Mouse (Mus musculus) C2C12 (cell line): ENCODE results near the gene Dennd2d.

Source experiments
- CEBPB ChIP-seq: IDR thresholded peaks from one replicate; pipeline ENCODE4 v1.6.1; 2011; ENCODE audit warnings: low read depth, mild to moderate bottlenecking, control low read depth, moderate library complexity
- CTCF ChIP-seq: IDR thresholded peaks from one replicate; pipeline ENCODE4 v1.5.1; 2011; ENCODE audit not compliant: control insufficient read depth, insufficient read depth, insufficient read length
- MAX ChIP-seq: IDR thresholded peaks from one replicate; pipeline ENCODE4 v1.6.1; 2011; ENCODE audit warnings: mild to moderate bottlenecking, control low read depth
- MYOD1 ChIP-seq: IDR thresholded peaks from one replicate; pipeline ENCODE4 v1.6.1; 2011; ENCODE audit warnings: low read depth; ENCODE audit not compliant: control insufficient read depth, insufficient read length
- MYOG ChIP-seq: IDR thresholded peaks from one replicate; pipeline ENCODE4 v1.6.1; 2011; ENCODE audit not compliant: control insufficient read depth, insufficient read length; ENCODE audit errors: extremely low read depth
- USF1 ChIP-seq: IDR thresholded peaks from one replicate; pipeline ENCODE4 v1.6.1; 2011; ENCODE audit warnings: low read depth, mild to moderate bottlenecking, control low read depth, moderate library complexity

- TF ChIP-seq CTCF = no peak
- no peak for TF ChIP-seq MAX
- no peak for TF ChIP-seq USF1
- no peak for TF ChIP-seq CEBPB
- TF ChIP-seq MYOD1 = no peak
- no peak for TF ChIP-seq MYOG
Measured at GRCm38 (mm10) chr3:106494417-106494950, 12.3 kb downstream of the Dennd2d start.
